Mouse (Mus musculus): ENCODE results near the gene Pgrmc2.

DNA sequence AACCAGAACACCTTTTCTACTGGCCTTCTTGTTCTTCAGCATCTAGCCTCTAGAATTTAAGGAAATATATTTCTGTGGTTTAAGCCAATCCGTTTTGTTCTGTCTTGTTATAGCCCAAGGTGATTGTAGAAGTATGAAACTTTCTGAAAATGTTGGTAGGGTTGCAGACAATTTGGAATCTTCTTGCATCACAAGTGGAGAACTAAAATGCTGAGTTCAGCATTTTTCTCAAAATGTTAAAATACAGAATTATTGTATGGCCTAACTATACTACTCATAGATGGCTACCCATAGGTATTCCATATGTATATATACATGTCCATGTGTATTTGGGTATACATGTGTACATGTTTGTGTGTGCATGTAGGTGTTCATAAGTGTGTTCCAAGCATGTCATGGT is 52.1 kb downstream of the Pgrmc2 start:
- TF ChIP-seq CTCF (IDR thresholded peaks at IDR 0.05; ENCODE audit: low read depth) (no peak), EP300 (IDR thresholded peaks at IDR 0.05; ENCODE audit: low read depth) (no peak)

Measured in liver, postnatal 0 days (tissue).